Comparison of ENCODE assay signal across 8 mouse cellular contexts in genomic region chr1:93100576-93101491, GRCm38 (mm10). TPM values are rescaled to one million over a fixed set of nuclear protein-coding genes. Genes with fewer than 3 reads are reported as not detected.
DNase-seq lines count a peak whose midpoint lies in the region; ATAC-seq and TF ChIP-seq lines count a peak whose summit lies in the region.

No protein-coding gene starts in this region.

- WGBS in embryonic facial prominence, embryonic 10.5 days: 1% methylated on average over 49 of the region's 49 CpGs
- WGBS in neural tube, embryonic 12.5 days: under 1% methylated on average over 49 of the region's 49 CpGs

- H3K79me2 ChIP-seq in C2C12 (ENCODE audit: control insufficient read depth, insufficient read depth): no peaks in the 10 kb centered on the region

- H3K27me3 ChIP-seq in C2C12 (ENCODE audit: control insufficient read depth, insufficient read depth, insufficient read length): peaks cover 40% of the 10 kb centered on the region
- H3K27me3 ChIP-seq in embryonic facial prominence, embryonic 10.5 days (replicated peaks; ENCODE audit: low read depth, poor library complexity, severe bottlenecking): peaks cover 67% of the 10 kb centered on the region
- peaks cover 17% of the 10 kb centered on the region for H3K27me3 ChIP-seq in neural tube, embryonic 12.5 days (replicated peaks)

- H3K4me3 ChIP-seq in C2C12 (ENCODE audit: insufficient read depth, poor library complexity, severe bottlenecking): no peak overlapping the region
- H3K4me3 ChIP-seq in embryonic facial prominence, embryonic 10.5 days: peak overlapping the region; percentile 74
- H3K4me3 ChIP-seq in neural tube, embryonic 12.5 days: peak overlapping the region; percentile 61

- H3ac ChIP-seq in C2C12 (ENCODE audit: control insufficient read depth, insufficient read length, low read depth): peak overlapping the region; percentile 52

- DNase-seq in adrenal gland, adult 18-20 months (ENCODE audit: low spot score in 2 of 2): peak; percentile 44
- peak; percentile 67 for DNase-seq in embryonic facial prominence, embryonic 10.5 days (ENCODE audit: low spot score)
- peak; percentile 28 to 38 for DNase-seq in heart, postnatal 10 days
- DNase-seq in left cerebral cortex, postnatal 14 days (ENCODE audit: low spot score in 2 of 2): peak; percentile 71 to 76
- no peak for DNase-seq in urinary bladder, postnatal 36 days (ENCODE audit: low spot score in 2 of 2)

- peak overlapping the region; percentile 71 for H3K9ac ChIP-seq in neural tube, embryonic 12.5 days

- no peaks in the 10 kb centered on the region for H3K79me3 ChIP-seq in C2C12 (ENCODE audit: low read depth)

- intact Hi-C loops in heart, postnatal 10 days (cut with DNase I): no loop called here
- intact Hi-C loops in left cerebral cortex, postnatal 14 days (cut with DNase I): no loop called here

- peak overlapping the region; percentile 79 for H3K27ac ChIP-seq in embryonic facial prominence, embryonic 10.5 days (replicated peaks)
- H3K27ac ChIP-seq in neural tube, embryonic 12.5 days: peak overlapping the region; percentile 67; the same call in 1 of the 2 replicates

- peaks cover 25% of the 10 kb centered on the region for H3K4me1 ChIP-seq in embryonic facial prominence, embryonic 10.5 days
- peaks cover 16% of the 10 kb centered on the region for H3K4me1 ChIP-seq in neural tube, embryonic 12.5 days

- ATAC-seq in neural tube, embryonic 12.5 days (ENCODE audit: low FRiP score, low read depth): peak; percentile 78
- ATAC-seq in activated CD4-positive, CD25-positive, alpha-beta regulatory T cell, adult 4 months: no peak

- TF ChIP-seq CTCF in C2C12 (IDR thresholded peaks at IDR 0.05; ENCODE audit: control insufficient read depth, insufficient read depth, insufficient read length): no peak

- H3K4me2 ChIP-seq in neural tube, embryonic 12.5 days (replicated peaks): peak overlapping the region; percentile 85

- H3K9me3 ChIP-seq in embryonic facial prominence, embryonic 10.5 days: no peaks in the 10 kb centered on the region
- H3K9me3 ChIP-seq in neural tube, embryonic 12.5 days: no peaks in the 10 kb centered on the region

- no peaks in the 10 kb centered on the region for H3K36me3 ChIP-seq in C2C12 (ENCODE audit: control insufficient read depth, insufficient read depth)
- no peaks in the 10 kb centered on the region for H3K36me3 ChIP-seq in embryonic facial prominence, embryonic 10.5 days (replicated peaks)
- 0 out of 2 replicates have a peak, but pooled peaks cover 6% of the 10 kb centered on the region for H3K36me3 ChIP-seq in neural tube, embryonic 12.5 days

TF ChIP-seq in C2C12, 6 proteins besides CTCF, POLR2A, EP300 and RAD21:
- TF ChIP-seq USF1 (IDR thresholded peaks at IDR 0.05; ENCODE audit: low read depth): no peak
- no peak for TF ChIP-seq MYOG (IDR thresholded peaks at IDR 0.05; ENCODE audit: control insufficient read depth, extremely low read depth, insufficient read length)
- no peak for TF ChIP-seq CEBPB (IDR thresholded peaks at IDR 0.05; ENCODE audit: low read depth)
- no peak for TF ChIP-seq MYOD1 (IDR thresholded peaks at IDR 0.05; ENCODE audit: control insufficient read depth, insufficient read length, low read depth)
- TF ChIP-seq MAX (IDR thresholded peaks at IDR 0.05): no peak
- TF ChIP-seq FOSL1 (IDR thresholded peaks at IDR 0.05; ENCODE audit: insufficient read depth, low read length, poor library complexity, severe bottlenecking): no peak

RNA-seq across cellular contexts. Expression of gene Kif1a, which starts 0.9 kb away (rescaled TPM):
- 3.4 TPM for polyA plus RNA-seq in C2C12 (2012; fragmentation: generic; extraction: Trizol)
- total RNA-seq in adrenal gland, adult 18-20 months (2021): 10 to 100 TPM; 37.9 to 38.1 TPM
- polyA plus RNA-seq in embryonic facial prominence, embryonic 10.5 days (2016; fragmentation: Nextera tagmentation; extraction: Ambion mirVana): 23.9 and 27.5 TPM in 2 replicates
- 1 to 10 TPM; 3.1 to 3.4 TPM for total RNA-seq in heart, postnatal 10 days (2021)
- 100 to 1,000 TPM; 813 to 815 TPM for total RNA-seq in left cerebral cortex, postnatal 14 days (2021)
- 132 and 136 TPM in 2 replicates for polyA plus RNA-seq in neural tube, embryonic 12.5 days (2016; fragmentation: Nextera tagmentation; extraction: Ambion mirVana)
- not detected for polyA plus RNA-seq in activated CD4-positive, CD25-positive, alpha-beta regulatory T cell, adult 4 months (2017; shearing (Covaris generic))

RNA-seq across cellular contexts. Expression of gene Agxt, which starts 34.2 kb away (rescaled TPM):
- polyA plus RNA-seq in C2C12 (2012; fragmentation: generic; extraction: Trizol): not detected
- not detected for total RNA-seq in adrenal gland, adult 18-20 months (2021)
- polyA plus RNA-seq in embryonic facial prominence, embryonic 10.5 days (2016; fragmentation: Nextera tagmentation; extraction: Ambion mirVana): not detected in 2 replicates
- total RNA-seq in heart, postnatal 10 days (2021): not detected
- total RNA-seq in left cerebral cortex, postnatal 14 days (2021): not detected
- not detected in 2 replicates for polyA plus RNA-seq in neural tube, embryonic 12.5 days (2016; fragmentation: Nextera tagmentation; extraction: Ambion mirVana)
- polyA plus RNA-seq in activated CD4-positive, CD25-positive, alpha-beta regulatory T cell, adult 4 months (2017; shearing (Covaris generic)): not detected

RNA-seq across cellular contexts. Expression of gene 2310007B03Rik, which starts 59.9 kb away (rescaled TPM):
- 0.09 TPM for polyA plus RNA-seq in C2C12 (2012; fragmentation: generic; extraction: Trizol)
- not detected for total RNA-seq in adrenal gland, adult 18-20 months (2021)
- 0.87 and 1.5 TPM in 2 replicates for polyA plus RNA-seq in embryonic facial prominence, embryonic 10.5 days (2016; fragmentation: Nextera tagmentation; extraction: Ambion mirVana)
- not detected for total RNA-seq in heart, postnatal 10 days (2021)
- total RNA-seq in left cerebral cortex, postnatal 14 days (2021): not detected
- polyA plus RNA-seq in neural tube, embryonic 12.5 days (2016; fragmentation: Nextera tagmentation; extraction: Ambion mirVana): 0.09 and 0.29 TPM in 2 replicates
- not detected for polyA plus RNA-seq in activated CD4-positive, CD25-positive, alpha-beta regulatory T cell, adult 4 months (2017; shearing (Covaris generic))

Comparison
In these comparisons a context has a peak if more than half of its experiments do, and no peak if none do; other contexts are left out.
1. DNase-seq: peak in adrenal gland, adult 18-20 months (2 of 2), embryonic facial prominence, embryonic 10.5 days (single experiment), heart, postnatal 10 days (2 of 2) and left cerebral cortex, postnatal 14 days (2 of 2); none in urinary bladder, postnatal 36 days (0 of 2).